Mouse (Mus musculus) heart, postnatal 14 days (tissue): Measurements from ENCODE around the gene Ints4. TPM values are rescaled to one million over a fixed set of nuclear protein-coding genes. Genes with fewer than 3 reads are reported as not detected.
A peak's percentile ranks its signal among the peaks of the same experiment; 100 is the strongest.

Experiments used
- DNase-seq, 2 experiments: peaks; one replicate each; pipeline ENCODE4 v3.0.0; 2021 to 2022
- intact Hi-C: fragments of 180-260 bp; cut with DNase I; formaldehyde crosslinking; loops from one replicate; pipeline ENCODE4 v1.15.1; 2025
- total RNA-seq, 2 experiments: library from RNA; stranded (reverse); gene quantifications; 2 replicates each; pipeline ENCODE4 v1.2.3; 2021

Ints4 gene
- total RNA-seq, 2 experiments from 2014 or later, result 35.6 to 44.2 TPM

DNA sequence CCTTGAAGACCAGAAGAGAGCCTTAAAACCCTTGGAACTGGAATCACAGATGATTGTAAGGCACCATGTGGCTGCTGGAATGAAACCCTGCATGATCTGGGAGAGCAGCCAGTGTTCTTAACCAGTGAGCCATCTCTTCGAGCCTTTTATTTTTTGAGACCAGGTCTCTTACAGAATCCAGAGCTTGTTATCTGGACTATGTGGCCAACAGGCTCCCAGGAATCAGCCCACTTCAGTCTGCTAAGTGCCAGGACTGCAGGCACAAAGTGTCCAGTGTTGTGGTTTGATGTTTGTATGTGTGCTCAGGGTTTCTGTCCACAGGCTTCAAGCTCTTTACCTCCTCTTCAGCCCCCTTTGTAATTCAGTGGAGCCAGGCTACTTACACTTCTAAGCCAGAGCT, 34.0 kb downstream of the Ints4 start:
- intact Hi-C loops, result no loop called here
- DNase-seq, result peak; percentile 16 to 31

DNA sequence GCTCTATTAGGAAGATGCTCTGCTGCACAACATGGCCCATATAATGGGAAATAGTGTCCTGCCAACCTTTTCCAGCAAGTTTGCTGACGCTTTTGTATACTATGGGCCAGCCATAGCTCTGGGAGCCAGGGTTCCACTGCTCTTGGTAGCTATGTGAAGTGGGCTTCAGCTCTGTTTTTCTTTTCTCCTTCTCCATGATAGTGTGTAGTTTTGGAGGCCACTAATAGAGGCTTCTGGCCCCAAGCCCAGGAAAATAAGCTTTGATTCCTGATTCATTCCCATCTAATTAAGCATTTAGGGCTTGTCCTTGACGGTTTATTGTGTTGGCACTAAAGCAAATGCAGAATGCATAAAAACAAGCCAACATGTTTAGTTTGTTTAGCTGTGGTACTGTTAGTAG, 39.2 kb downstream of the Ints4 start:
- intact Hi-C loops, result no loop called here
- DNase-seq, result no peak

DNA sequence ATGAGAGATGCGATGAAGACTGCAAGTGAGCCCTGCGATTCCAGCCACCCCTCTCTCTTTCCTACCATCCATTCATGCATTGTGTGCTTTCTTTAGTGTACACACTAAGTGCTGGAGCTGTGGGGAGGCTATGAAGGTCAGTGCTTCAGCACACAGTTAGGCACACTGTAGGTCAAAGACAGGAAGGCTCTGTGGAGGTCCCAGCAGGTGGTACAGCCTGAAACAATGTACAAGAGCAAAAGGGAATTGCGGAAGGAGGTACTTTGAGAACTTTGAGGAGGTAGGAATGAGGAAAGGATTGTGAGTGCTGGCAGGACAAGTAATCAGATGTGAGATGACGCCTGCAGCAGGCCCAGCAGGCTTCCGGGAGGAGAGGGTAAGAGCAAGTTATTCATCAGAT, 54.8 kb downstream of the Ints4 start:
- intact Hi-C loops, result no loop called here
- DNase-seq, result no peak

DNA sequence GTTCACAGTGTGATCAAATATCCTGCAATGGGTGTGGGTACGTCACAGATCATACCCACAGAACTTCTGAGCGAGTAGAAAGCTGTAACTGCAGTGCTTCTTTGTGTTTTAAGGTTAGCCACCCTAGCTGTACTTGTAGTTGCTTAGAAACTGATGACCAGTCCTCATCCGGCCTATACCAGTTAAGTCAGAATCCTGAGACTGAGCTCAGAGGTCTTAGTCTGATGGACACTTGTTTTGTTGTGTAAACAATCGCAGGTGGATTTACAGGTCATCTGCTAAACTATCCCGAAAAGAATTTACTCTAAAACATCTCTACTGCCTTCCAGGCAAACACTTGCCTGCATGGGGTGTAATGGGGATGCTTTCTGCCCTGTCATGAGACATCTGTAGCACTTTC, 55.8 kb downstream of the Ints4 start:
- intact Hi-C loops, result no loop called here
- no peak for DNase-seq

DNA sequence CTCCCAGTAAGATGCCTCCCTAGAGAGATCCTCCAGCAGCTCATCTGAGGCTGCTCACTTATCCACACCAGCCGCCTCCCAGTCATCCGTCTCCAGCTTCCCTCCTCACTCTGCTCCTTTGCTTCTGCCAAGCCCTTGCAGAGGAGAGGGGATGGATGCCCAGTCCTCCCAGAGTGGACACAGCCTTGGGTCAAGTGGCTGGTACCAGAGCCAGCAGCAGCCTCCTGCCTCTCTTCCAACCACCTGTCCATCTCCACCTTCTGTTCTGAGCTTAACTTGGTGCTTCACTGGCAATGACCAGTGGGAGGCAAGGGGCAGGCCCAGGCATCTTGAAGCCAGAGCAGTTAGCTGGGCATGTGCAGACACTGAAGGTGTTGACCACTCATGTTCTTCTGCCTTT, 65.7 kb downstream of the Ints4 start:
- no peak for DNase-seq
- intact Hi-C loops, result no loop called here

DNA sequence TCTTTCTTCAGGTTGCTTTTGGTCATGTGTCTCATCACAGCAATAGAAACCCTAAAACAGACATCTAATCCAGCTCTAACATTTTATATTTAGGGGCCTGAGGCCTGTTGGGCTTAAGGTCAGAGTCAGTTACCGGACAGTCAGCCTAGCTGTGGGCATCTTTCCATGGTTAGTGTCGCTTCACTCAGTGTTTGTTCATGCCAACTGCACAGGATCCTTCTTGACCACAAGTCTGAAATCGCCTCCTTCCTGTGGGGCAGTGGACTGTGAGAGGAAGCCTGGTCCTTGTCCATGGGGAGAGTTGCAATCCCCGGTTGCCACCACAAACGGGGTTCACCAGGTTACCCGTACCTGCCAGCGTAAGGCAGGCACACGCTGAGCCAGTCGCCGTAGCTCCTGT, 68.5 kb downstream of the Ints4 start:
- intact Hi-C loops, result no loop called here
- no peak for DNase-seq

DNA sequence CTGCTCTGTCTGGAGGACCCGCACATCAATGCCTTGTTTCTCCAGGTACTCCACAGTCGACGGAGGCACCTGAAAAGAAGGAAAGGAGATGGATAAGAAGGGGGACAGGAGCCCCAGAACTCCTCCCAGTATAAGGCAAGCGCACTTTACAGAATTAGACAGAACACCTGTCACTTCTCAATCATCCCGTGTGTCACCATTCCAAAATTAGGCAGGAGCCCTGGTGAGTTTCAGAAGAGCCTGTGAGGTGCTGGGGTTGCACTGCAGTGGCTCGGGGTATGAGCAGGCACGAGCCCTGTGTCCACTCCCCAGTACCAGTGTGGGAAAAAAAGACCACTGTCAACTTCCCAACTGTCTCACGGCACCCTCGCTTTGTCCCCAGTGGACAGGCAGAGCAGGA, 69.9 kb downstream of the Ints4 start:
- intact Hi-C loops, result no loop called here
- DNase-seq, result no peak

DNA sequence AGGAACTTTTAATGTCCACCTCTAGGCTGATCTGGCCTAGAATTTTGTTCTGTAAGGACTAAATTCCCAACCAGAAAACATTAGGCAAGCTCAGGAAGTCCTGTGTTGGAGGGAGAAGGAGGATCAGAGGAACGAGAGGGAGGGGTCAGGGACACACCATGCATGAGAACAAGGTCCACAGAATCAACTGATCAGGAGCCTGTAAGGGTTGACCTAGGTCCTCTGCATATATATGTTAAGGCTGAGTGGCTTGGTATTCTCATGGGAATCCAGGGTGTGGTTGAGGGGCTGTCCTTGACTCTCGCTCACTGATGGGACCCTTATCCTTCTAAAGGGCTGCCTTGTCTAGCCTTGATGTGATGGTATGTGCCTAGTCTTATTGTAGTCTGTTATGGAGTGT, 82.8 kb downstream of the Ints4 start:
- no peak for DNase-seq
- intact Hi-C loops, result no loop called here

DNA sequence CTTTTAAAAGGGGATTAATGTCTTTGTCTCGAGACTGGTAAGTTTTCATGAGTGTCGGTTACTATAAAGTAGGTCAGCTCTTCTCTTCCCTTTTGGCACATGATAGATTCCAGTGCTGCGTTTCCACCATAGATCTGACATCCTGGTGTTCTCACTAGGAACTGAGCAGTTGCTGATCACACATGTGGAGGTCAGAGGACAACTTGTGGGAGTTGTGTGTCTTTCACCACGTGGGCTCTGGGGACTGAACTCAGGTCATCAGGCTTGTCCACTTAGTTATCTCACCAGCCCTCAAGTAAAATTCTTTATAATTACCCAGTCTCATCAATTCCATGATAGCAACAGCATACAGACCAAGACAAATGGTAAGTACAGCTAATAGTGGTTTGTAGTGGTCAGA, 88.6 kb downstream of the Ints4 start:
- intact Hi-C loops, result no loop called here
- DNase-seq, result no peak

DNA sequence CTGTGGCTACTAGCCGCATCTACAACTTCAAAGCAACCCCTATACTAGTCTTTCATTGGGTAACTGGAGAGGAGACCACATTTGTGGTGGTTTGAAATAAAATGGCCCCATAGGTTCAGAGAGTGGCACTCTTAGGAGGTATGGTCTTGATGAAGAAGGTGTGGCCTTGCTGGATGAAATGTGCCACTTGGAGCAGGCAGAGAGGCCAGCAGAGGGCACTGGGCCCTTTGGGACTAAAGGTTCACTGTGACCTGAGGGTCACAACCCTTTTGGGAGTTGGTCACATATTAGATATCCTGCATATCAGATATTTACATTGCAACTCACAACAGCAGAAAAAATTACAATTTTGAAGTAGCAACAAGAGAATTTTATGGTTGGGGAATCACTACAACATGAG, 89.6 kb downstream of the Ints4 start:
- intact Hi-C loops, result no loop called here
- no peak for DNase-seq

DNA sequence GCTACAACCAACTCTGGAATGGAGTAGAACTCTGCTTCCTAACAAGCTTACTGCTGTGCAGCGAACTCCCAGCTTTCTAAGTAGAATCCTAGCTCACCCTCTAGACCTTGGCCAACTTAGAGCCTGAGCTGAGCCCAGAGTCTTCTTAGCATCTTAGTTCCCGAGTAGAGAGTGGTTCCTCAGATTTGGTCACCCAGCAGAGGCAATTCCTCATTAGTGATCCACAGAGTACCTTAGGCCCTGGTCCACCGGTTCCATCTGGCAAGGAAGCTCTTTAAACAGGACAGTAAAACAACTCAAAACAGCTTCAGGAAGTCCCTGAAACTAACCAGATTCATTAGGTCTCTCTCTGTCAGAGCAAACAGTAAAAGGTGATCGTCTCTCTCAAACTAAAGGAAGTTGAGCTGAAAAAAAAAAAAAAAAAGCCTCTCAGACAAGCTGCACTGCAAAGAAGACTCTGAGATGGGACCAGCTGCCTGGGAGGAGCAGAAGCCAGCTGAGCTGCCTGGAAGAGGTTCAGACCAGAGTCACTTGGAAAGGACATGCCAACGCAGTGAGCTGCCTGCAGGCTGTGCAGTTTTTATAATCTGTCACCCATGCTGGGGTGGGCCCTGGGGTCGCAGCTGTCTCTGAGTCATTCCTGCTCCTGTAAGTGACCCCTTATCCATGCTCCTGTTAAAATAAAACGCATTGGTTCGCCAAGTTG, 97.8 kb downstream of the Ints4 start:
- peak; percentile 52 to 69 for DNase-seq
- intact Hi-C loops, result loop anchor here (5.0 kb wide), 3 partner anchors 74 to 156 kb away; no protein-coding TSS in a partner anchor

DNA sequence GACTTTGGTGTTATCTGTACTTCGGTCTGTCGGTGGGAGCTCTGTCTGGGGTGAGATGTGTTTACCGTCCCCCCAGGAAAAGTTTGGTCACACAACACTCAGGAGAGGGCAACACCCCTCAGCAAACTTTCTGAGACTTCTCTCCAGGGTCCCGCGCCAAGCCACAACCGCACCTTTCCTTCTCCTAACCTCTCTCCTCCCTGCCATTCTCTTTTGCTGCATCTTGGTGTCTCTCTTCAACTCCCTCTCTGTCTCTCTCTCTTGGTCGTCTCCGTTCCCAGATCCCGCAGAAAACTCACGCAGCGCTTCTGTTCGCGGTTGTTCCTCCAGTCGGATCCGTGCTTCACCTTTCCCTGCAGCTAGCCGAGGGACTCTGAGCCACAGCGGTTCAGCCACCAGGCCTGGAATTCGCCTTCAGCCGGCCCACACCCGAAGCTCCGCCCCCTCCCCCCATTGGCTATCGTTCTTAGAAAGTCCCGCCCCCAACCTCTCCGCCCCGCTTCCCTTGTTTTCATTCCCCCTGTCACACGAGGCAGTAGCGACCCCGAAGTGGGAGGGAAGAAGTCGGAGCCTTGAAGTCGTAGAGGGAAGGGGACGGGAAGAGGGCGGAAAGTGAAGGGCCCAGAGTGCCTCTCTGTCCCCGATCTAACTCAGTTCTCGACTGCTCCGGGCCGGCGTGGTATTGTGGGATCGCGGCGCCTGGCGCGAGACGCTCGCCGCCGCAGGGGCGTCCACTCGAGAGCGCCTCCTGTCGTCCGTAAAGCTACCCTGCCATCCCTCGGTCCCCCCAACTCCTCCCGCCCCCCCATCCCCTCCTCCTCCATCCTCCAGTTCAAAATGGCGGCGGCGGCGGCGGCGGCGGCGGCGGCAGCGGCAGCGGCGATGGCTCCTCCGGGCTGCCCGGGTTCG, 98.6 kb downstream of the Ints4 start, which contains the start of the genes Aamdc and Rsf1:
TSS of gene Aamdc (minus strand) at position 431 of the 909 bp plus-strand sequence.
TSS of gene Rsf1 (plus strand) at position 823 of the 909 bp plus-strand sequence.
- intact Hi-C loops, result loop anchor here (5.0 kb wide), 3 partner anchors 73 to 157 kb away; no protein-coding TSS in a partner anchor
- DNase-seq, result peak; percentile 93 to 94

DNA sequence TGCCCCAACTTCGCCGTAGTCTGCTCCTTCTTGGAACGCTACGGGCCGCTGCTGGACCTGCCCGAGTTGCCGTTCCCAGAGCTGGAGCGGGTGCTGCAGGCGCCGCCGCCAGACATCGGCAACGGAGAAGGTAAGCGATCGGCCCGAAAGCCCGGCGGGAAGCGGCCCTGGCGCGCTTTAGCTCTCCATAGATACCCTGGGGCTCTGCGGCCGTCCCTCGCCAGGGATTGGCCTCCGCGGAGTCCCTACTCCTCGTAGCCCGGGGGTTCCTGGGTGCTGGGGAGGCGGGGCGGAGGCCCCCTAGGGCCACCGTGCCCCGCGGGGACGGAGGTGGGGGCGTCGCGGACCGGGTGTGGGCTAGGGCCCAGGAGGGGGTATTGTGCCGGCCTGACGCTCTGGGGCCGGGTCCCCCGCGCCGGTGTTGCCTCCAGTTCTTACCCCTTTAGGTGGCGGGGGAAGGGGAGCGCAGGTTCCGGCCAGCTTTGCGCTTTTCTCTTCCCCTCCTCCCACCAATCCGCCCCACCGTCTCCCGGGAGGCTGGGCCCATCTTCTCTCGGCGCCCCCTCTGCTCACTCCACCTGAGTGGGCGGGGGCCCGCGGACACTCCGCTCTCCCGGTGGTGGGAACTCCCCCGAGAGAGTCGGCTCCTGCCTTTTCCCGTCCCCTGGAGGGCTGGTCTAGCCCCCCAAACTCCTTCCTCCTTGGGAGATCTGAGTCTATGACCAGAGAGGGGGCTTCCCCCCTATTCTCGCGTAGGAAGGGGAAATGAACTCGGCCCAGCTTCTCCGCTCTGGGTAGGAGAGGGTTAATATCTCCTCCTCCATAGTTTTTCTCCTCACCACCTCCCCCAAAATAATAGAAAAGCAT, 99.5 kb downstream of the Ints4 start:
- DNase-seq, result peak; percentile 45 to 54
- intact Hi-C loops, result loop anchor here (1.0 to 5.0 kb wide), 5 partner anchors 47 to 158 kb away; partner anchors contain the start of gene Ints4

DNA sequence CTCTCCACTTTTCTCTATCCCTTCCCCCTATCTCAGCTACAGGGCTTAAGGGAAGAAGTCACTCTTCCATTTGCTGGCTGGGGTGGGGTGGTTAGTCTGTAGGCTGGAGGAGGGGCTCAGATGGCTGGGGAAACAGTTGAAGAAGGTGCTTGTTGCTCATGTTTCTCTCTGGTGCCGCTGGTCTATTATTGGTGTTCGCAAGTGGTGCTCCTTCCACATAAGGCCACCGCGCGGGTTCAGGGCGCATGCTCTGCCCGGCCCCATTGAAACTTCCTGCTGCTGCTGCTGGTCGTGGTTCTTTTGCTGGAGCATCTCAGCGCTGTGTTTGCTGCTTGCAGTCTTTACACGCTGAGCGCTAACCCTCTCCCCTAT, 100.1 kb downstream of the Ints4 start:
- peak; percentile 80 to 83 for DNase-seq
- intact Hi-C loops, result loop anchor here (1.0 to 5.0 kb wide), 2 partner anchors 46 to 101 kb away; partner anchors contain the start of gene Ints4

DNA sequence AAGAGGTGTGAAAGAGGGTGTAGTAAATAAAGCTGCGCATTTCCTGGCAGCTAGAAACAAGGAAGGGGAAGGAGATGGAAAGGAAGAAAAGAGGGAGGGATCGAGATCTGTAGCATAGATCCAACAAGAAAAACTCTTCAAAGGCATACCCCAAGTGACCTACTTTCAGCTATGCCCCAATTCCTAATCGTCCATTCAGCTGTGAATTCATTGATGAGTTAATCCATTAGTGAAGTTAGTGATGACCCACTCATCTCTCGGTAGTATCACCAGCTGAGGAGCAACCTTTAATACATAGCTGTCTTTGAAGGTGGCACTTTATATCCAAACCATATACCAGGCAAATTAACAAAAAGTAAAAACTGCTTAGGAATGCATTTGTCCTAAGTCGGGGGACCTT, 107.8 kb downstream of the Ints4 start:
- intact Hi-C loops, result no loop called here

DNA sequence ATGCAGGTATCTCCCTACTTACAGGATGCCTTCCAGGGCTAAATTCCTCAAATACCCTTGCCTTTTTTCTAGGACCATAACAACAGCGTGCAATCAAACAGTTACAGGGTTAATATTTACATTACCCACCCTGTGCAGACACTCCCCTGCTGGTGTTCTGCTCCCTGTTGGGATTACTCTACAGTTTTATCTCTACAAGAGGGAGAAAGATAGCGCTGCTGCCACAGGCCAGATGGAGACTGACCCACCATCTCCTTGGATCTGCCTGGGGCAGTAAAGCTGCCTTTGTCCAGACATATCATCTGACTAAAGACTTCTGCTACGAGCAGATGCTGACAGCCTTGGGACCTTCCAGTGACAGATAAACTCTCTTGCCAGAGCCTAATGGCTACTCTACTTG, 109.7 kb downstream of the Ints4 start:
- intact Hi-C loops, result no loop called here
- no peak for DNase-seq

More for the DNA sequence above, 107.8 kb downstream of the Ints4 start:
- no peak for DNase-seq
